Mouse (Mus musculus): ENCODE data around the gene Zfp503.

Gene Zfp503

GRCm38 (mm10) chr14:21968978-21969377 lies 20.4 kb downstream of the Zfp503 start:
- no peak for DNase-seq (ENCODE audit: low read depth, low spot score)

- DNase-seq (ENCODE audit: low read depth, low spot score): no peak
Observed at GRCm38 (mm10) chr14:21967375-21968010, 21.9 kb downstream of the Zfp503 start.

GRCm38 (mm10) chr14:21966276-21966675 lies 23.1 kb downstream of the Zfp503 start:
- no peak for DNase-seq (ENCODE audit: low read depth, low spot score)

- DNase-seq (ENCODE audit: low read depth, low spot score): no peak
Observed at GRCm38 (mm10) chr14:21962381-21963050, 26.9 kb downstream of the Zfp503 start.

- no peak for DNase-seq (ENCODE audit: low read depth, low spot score)
Observed at GRCm38 (mm10) chr14:21959243-21959642, 30.2 kb downstream of the Zfp503 start.

GRCm38 (mm10) chr14:21958643-21959042 lies 30.8 kb downstream of the Zfp503 start:
- DNase-seq (ENCODE audit: low read depth, low spot score): no peak

GRCm38 (mm10) chr14:21952541-21952940 lies 36.9 kb downstream of the Zfp503 start:
- DNase-seq (ENCODE audit: low read depth, low spot score): no peak

- DNase-seq (ENCODE audit: low read depth, low spot score): no peak
Observed at GRCm38 (mm10) chr14:21951896-21952523, 37.4 kb downstream of the Zfp503 start.

GRCm38 (mm10) chr14:21944946-21945345 lies 44.5 kb downstream of the Zfp503 start:
- DNase-seq (ENCODE audit: low read depth, low spot score): no peak

- DNase-seq (ENCODE audit: low read depth, low spot score): no peak
Observed at GRCm38 (mm10) chr14:21941581-21941980, 47.8 kb downstream of the Zfp503 start.

GRCm38 (mm10) chr14:21937116-21937515 lies 52.3 kb downstream of the Zfp503 start:
- no peak for DNase-seq (ENCODE audit: low read depth, low spot score)

GRCm38 (mm10) chr14:21936102-21936630 lies 53.2 kb downstream of the Zfp503 start:
- no peak for DNase-seq (ENCODE audit: low read depth, low spot score)
